Mouse (Mus musculus) spleen, adult 10 weeks (tissue): ENCODE data around the gene Adcy7. TPM values are rescaled to one million over a fixed set of nuclear protein-coding genes. Genes with fewer than 3 reads are reported as not detected.

Experiments
- polyA plus RNA-seq: library from polyadenylated mRNA; stranded (reverse); fragments of 350-450 nt; fragmentation: Illumina TruSeq; extraction: RNeasy Lipid Tissue Mini Kit (QIAGEN cat#74804); gene quantifications from one replicate; pipeline ENCODE4 v1.2.3, GENCODE M21; 2015; ENCODE audit warnings: low replicate concordance; ENCODE audit not compliant: insufficient read depth

Gene Adcy7
- polyA plus RNA-seq = 115 TPM

GRCm38 (mm10) chr8:88272231-88273050, at the start of gene Adcy7:
Adcy7 (plus strand) TSS chr8:88272403.

GRCm38 (mm10) chr8:88361708-88362428, 89.7 kb downstream of the Adcy7 start, which contains the start of gene Brd7:
Brd7 (minus strand) TSS chr8:88362194.

Other genes starting within 250 kb of the Adcy7 start
- 56.9 TPM for gene Cnep1r1, start 153.6 kb upstream of the Adcy7 start, polyA plus RNA-seq
- 37.8 TPM for gene Heatr3, start 134.5 kb upstream of the Adcy7 start, polyA plus RNA-seq
- 44.8 TPM for gene Tent4b, start 73.2 kb upstream of the Adcy7 start, polyA plus RNA-seq
- 104 TPM for gene Brd7, start 89.8 kb downstream of the Adcy7 start, polyA plus RNA-seq
- 3.2 TPM for gene Nkd1, start 249.0 kb downstream of the Adcy7 start, polyA plus RNA-seq